Mouse (Mus musculus): ENCODE data around the gene Ankrd34a.

Gene Ankrd34a

GRCm38 (mm10) chr3:96629729-96630600, 33.5 kb downstream of the Ankrd34a start, which contains the start of gene Rbm8a:
Gene Rbm8a (plus strand): TSS chr3:96629933.
- peak; percentile 100 for DNase-seq

- no peak for DNase-seq
Observed at GRCm38 (mm10) chr3:96632058-96632457, 35.6 kb downstream of the Ankrd34a start.

GRCm38 (mm10) chr3:96634015-96634414, 37.6 kb downstream of the Ankrd34a start:
- no peak for DNase-seq

- peak; percentile 92 for DNase-seq
Observed at GRCm38 (mm10) chr3:96634928-96635879, 38.8 kb downstream of the Ankrd34a start, which contains the start of the genes Pex11b and Gm42957. Gene Pex11b (plus strand): TSS chr3:96635376. Gene Gm42957 (plus strand): TSS chr3:96635474.

- DNase-seq = no peak
Observed at GRCm38 (mm10) chr3:96635906-96636305, 39.5 kb downstream of the Ankrd34a start.

- no peak for DNase-seq
Observed at GRCm38 (mm10) chr3:96636448-96636847, 40.0 kb downstream of the Ankrd34a start.

- DNase-seq = peak; percentile 60
Observed at GRCm38 (mm10) chr3:96639219-96639618, 42.8 kb downstream of the Ankrd34a start.

GRCm38 (mm10) chr3:96645018-96645649, 48.7 kb downstream of the Ankrd34a start, which contains the start of gene Itga10:
Gene Itga10 (plus strand): TSS chr3:96645584.
- peak; percentile 45 for DNase-seq

GRCm38 (mm10) chr3:96647365-96647764, 50.9 kb downstream of the Ankrd34a start:
- no peak for DNase-seq
